Mouse (Mus musculus): ENCODE measurements around the gene Schip1. TPM values are rescaled to one million over a fixed set of nuclear protein-coding genes. Genes with fewer than 3 reads are reported as not detected.

Schip1 gene
- polyA plus RNA-seq, 1 experiment from 2014 or later: 29.7 TPM

GRCm38 (mm10) chr3:68664337-68664736 lies 599.7 kb downstream of the Schip1 start:
- Histone ChIP-seq H3K9me3 (ENCODE audit: control insufficient read depth, low read length) (no peaks in the 10 kb centered on the region), H3K27ac (ENCODE audit: low read length) (no peak overlapping the region), H3K27me3 (replicated peaks; ENCODE audit: control insufficient read depth, insufficient read depth, low read length) (no peaks in the 10 kb centered on the region), H3K4me2 (ENCODE audit: low read depth, low read length) (no peak overlapping the region), H3K9ac (ENCODE audit: low read depth, low read length) (no peak overlapping the region), H3K4me3 (ENCODE audit: low read length) (no peak overlapping the region), H3K4me1 (ENCODE audit: control insufficient read depth, insufficient read depth, low read length) (no peaks in the 10 kb centered on the region), H3K36me3 (ENCODE audit: control insufficient read depth, insufficient read depth, low read length) (no peaks in the 10 kb centered on the region)
- WGBS: 86% methylated on average over 6 of the region's 6 CpGs
- ATAC-seq: no peak

DNA sequence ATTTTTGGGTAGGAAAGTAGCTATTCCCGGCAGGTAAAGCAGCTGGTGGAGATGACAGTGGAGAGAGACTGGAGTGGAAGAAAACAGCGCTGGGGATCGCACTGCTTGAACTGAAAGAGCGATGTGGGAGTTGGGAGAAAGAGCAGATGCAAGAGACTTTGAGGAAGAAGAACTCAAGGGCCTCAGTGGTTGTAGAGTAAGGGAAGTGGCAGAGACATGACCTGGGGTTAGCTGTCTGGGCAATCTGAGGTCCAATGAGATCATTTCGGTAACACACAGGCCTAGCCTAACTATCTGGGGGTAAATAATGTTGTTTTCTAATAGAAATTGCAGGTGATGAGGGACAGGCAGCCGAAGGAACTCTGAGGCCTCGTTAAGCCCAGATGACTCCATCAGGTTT lies 601.8 kb downstream of the Schip1 start:
- Histone ChIP-seq H3K4me3 (ENCODE audit: low read length) (no peak overlapping the region), H3K27ac (ENCODE audit: low read length) (no peak overlapping the region), H3K9me3 (ENCODE audit: control insufficient read depth, low read length) (no peaks in the 10 kb centered on the region), H3K9ac (ENCODE audit: low read depth, low read length) (no peak overlapping the region), H3K27me3 (replicated peaks; ENCODE audit: control insufficient read depth, insufficient read depth, low read length) (no peaks in the 10 kb centered on the region), H3K36me3 (ENCODE audit: control insufficient read depth, insufficient read depth, low read length) (no peaks in the 10 kb centered on the region), H3K4me2 (ENCODE audit: low read depth, low read length) (no peak overlapping the region), H3K4me1 (ENCODE audit: control insufficient read depth, insufficient read depth, low read length) (no peaks in the 10 kb centered on the region)
- 91% methylated on average over 7 of the region's 7 CpGs for WGBS
- ATAC-seq: no peak

- ATAC-seq: no peak
- 77% methylated on average over 1 of the region's 1 CpGs for WGBS
Observed at GRCm38 (mm10) chr3:68667852-68668251, 603.2 kb downstream of the Schip1 start.

DNA sequence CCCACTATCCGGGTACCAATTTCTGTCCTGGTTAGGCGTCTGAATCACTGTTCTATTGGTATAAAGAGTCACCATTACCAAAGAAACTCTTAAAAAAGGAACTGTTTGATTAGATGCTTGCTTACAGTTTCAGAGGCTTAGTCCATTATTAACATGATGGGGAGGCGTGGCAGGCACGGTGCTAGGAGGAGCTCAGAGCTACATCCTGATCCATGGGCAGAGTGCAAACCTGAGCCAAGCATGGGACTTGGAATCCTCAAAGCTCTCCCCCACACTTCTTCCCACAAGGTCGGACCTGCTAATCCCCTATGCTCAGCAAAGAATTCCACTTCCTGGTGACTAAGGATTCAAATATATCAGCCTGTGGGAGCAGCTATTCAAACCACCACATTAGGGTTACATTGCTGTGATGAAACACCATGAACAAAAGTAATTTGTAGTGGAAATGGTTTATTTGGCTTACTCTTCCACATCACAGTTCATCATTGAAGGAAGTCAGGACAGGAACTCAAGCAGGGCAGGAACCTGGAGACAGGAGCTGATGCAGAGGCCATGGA lies 604.9 kb downstream of the Schip1 start:
- H3K9ac ChIP-seq (ENCODE audit: low read depth, low read length): no peak overlapping the region
- ATAC-seq: no peak
- WGBS: 73% methylated on average over 5 of the region's 5 CpGs
- H3K27me3 ChIP-seq (replicated peaks; ENCODE audit: control insufficient read depth, insufficient read depth, low read length): no peaks in the 10 kb centered on the region
- H3K4me3 ChIP-seq (ENCODE audit: low read length): no peak overlapping the region
- no peak overlapping the region for H3K27ac ChIP-seq (ENCODE audit: low read length)
- no peak overlapping the region for H3K4me2 ChIP-seq (ENCODE audit: low read depth, low read length)
- H3K9me3 ChIP-seq (ENCODE audit: control insufficient read depth, low read length): no peaks in the 10 kb centered on the region
- H3K36me3 ChIP-seq (ENCODE audit: control insufficient read depth, insufficient read depth, low read length): no peaks in the 10 kb centered on the region
- H3K4me1 ChIP-seq (ENCODE audit: control insufficient read depth, insufficient read depth, low read length): no peaks in the 10 kb centered on the region

More at GRCm38 (mm10) chr3:68667852-68668251, 603.2 kb downstream of the Schip1 start:
- Histone ChIP-seq H3K27me3 (replicated peaks; ENCODE audit: control insufficient read depth, insufficient read depth, low read length) (no peaks in the 10 kb centered on the region), H3K4me2 (ENCODE audit: low read depth, low read length) (no peak overlapping the region), H3K9me3 (ENCODE audit: control insufficient read depth, low read length) (no peaks in the 10 kb centered on the region), H3K27ac (ENCODE audit: low read length) (no peak overlapping the region), H3K9ac (ENCODE audit: low read depth, low read length) (no peak overlapping the region), H3K4me3 (ENCODE audit: low read length) (no peak overlapping the region), H3K4me1 (ENCODE audit: control insufficient read depth, insufficient read depth, low read length) (no peaks in the 10 kb centered on the region), H3K36me3 (ENCODE audit: control insufficient read depth, insufficient read depth, low read length) (no peaks in the 10 kb centered on the region)

DNA sequence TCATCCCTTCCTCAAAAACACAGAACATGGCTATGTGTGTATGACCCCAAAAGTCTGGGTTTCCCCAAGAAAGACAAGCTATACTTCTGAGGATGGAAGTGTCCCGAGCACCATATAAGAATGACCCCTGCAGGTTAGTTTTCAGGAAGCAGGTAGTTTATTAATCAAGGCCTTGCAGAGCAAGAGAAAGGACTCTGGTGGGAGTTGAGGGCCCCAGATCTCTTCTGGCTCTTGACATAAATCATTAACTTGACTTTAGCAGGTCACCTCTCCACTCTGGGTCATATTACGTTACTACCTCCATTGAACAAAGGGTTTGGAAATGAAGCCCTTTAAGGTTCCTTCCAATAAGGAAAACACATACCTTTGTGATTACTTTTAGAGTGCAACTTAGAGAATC lies 610.1 kb downstream of the Schip1 start:
- peaks cover 3% of the 10 kb centered on the region; the same call in 1 of the 2 replicates for H3K4me1 ChIP-seq (ENCODE audit: control insufficient read depth, insufficient read depth, low read length)
- H3K4me3 ChIP-seq (ENCODE audit: low read length): no peak overlapping the region
- H3K9ac ChIP-seq (ENCODE audit: low read depth, low read length): no peak overlapping the region
- H3K9me3 ChIP-seq (ENCODE audit: control insufficient read depth, low read length): no peaks in the 10 kb centered on the region
- 69% methylated on average over 2 of the region's 2 CpGs for WGBS
- no peak for ATAC-seq
- H3K4me2 ChIP-seq (ENCODE audit: low read depth, low read length): no peak overlapping the region
- no peaks in the 10 kb centered on the region for H3K27me3 ChIP-seq (replicated peaks; ENCODE audit: control insufficient read depth, insufficient read depth, low read length)
- H3K27ac ChIP-seq (ENCODE audit: low read length): no peak overlapping the region
- no peaks in the 10 kb centered on the region for H3K36me3 ChIP-seq (ENCODE audit: control insufficient read depth, insufficient read depth, low read length)

GRCm38 (mm10) chr3:68675216-68675835 lies 610.7 kb downstream of the Schip1 start:
- Histone ChIP-seq H3K27ac (ENCODE audit: low read length) (no peak overlapping the region), H3K4me3 (ENCODE audit: low read length) (no peak overlapping the region), H3K27me3 (replicated peaks; ENCODE audit: control insufficient read depth, insufficient read depth, low read length) (no peaks in the 10 kb centered on the region), H3K4me2 (ENCODE audit: low read depth, low read length) (no peak overlapping the region), H3K4me1 (ENCODE audit: control insufficient read depth, insufficient read depth, low read length) (peaks cover 3% of the 10 kb centered on the region; the same call in 1 of the 2 replicates), H3K9ac (ENCODE audit: low read depth, low read length) (no peak overlapping the region), H3K9me3 (ENCODE audit: control insufficient read depth, low read length) (no peaks in the 10 kb centered on the region), H3K36me3 (ENCODE audit: control insufficient read depth, insufficient read depth, low read length) (no peaks in the 10 kb centered on the region)
- ATAC-seq: no peak
- 90% methylated on average over 12 of the region's 12 CpGs for WGBS

Other genes starting within 250 kb of the Schip1 start
- gene Iqcj, start 172.6 kb upstream of the Schip1 start, polyA plus RNA-seq (2015; fragmentation: Nextera tagmentation; extraction: Ambion mirVana): 0.09 and 0.18 TPM in 2 replicates
- gene Iqschfp, start 172.6 kb upstream of the Schip1 start, polyA plus RNA-seq (2015; fragmentation: Nextera tagmentation; extraction: Ambion mirVana): not detected in 2 replicates

All from intestine, embryonic 16.5 days (tissue).